Mouse (Mus musculus): Measurements from ENCODE around the gene Tmem183a.

- TF ChIP-seq POLR2A (IDR thresholded peaks at IDR 0.05; ENCODE audit: insufficient read length, low read depth) (no peak), MYOD1 (IDR thresholded peaks at IDR 0.05; ENCODE audit: control insufficient read depth in 1 of 3, insufficient read length in 2 of 3, low read depth in 2 of 3) (no peak), USF1 (IDR thresholded peaks at IDR 0.05; ENCODE audit: low read depth) (no peak), E2F4 (IDR thresholded peaks at IDR 0.05; ENCODE audit: insufficient read depth) (no peak)
These were observed 26.4 kb downstream of the Tmem183a start for GRCm38 (mm10) chr1:134335211-134335923.
